Mouse (Mus musculus): ENCODE measurements at regions not wholly inside any gene's neighbourhood (a gene's known extent, or its start where the extent isn't known, plus 50 kb on each side); places are given as distances from the start of the nearest gene placed in this dataset.

DNA sequence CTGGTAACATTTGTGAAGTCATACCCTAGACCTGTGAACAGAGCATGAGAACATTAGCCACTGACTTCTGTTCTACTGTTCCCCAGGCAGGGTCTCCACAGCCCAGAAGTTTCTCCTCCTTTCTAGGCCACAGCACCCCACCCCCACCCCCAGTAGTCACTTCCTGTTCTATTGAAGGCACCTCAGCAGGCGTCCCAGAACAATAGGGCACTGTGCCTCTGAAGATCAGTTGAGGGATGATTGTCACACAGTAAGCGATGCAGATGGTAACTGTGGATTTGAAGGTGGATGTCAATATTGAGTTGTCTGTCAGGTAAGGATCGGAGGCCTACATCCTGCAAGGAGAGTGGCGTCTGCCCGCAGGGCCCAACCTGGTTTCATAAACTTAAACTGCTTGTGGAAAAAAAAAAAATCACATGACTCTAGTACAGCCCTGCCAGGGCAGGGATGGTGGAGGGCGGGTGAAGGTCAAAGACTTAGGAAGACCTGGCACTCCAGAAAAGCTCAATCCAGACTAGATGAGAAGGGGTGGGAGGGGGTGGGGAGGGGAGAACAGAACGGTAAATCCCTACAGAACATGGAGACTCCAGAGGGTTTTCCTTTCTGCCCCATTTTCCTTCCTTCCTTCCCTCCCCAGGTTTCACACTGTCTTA, 103.1 kb upstream of the Rybp start:
- no peak for DNase-seq (ENCODE audit: low read depth, low spot score)

DNA sequence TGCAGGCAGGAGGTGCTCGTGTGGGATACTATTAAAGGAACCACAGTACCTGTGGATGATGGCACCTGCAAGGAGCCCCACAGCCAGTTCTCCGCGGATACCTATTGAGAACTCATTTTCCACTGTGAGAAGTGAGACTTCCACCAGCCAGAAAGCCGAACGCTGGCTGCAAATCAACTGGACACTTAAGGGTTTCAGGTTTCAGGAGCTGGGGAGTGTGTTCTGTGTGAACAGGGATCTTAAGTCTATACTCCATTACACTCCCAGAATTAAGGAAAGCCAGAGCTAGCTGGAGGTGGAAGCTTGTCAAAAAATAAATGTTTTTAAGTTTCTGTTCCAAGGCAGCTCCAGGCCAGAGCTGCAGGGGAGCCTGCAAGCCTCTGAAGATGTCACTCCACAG, 99.8 kb upstream of the Rybp start:
- DNase-seq (ENCODE audit: low read depth, low spot score): no peak

DNA sequence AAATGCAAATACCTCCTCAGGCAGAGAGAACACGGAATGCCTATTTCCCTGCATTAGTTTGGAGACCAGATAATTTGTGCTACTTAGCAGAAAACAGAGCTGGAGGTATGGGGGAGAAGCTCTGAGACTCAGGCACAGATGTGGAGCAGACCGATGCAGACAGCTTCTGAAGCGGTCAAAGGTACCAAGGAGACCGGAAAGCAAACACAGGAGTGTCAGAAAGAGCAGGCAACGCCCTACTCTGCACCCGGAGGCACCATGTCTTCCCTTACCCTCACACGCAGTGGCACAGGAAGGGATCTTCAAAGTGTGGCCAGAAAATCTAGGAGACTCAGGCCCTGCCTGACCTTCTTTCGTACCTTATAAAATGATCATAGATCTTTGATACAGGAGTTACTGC, 98.4 kb upstream of the Rybp start:
- no peak for DNase-seq (ENCODE audit: low read depth, low spot score)

- DNase-seq (ENCODE audit: low read depth, low spot score): peak; percentile 13
Observed at GRCm38 (mm10) chr6:100381046-100381445, 93.8 kb upstream of the Rybp start.

DNA sequence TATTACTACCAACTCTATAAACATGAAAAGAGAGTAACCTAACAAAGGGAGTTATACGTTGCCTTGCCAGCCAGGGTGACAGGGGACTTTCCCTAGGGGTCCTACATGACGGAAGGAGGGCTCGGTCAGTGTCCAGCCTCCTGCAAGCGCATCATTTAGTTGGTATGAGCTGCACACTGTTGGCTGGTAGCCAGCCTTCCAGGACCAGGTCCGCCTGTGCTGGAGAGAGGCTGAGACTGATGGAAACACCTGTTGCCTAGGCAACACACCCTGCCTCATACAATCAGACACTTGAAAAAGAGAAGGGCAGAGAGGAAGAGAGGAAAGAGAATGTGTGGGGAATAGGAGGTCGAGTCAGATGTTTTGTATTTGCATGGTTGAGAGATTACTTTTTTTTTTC, 93.3 kb upstream of the Rybp start:
- no peak for DNase-seq (ENCODE audit: low read depth, low spot score)

GRCm38 (mm10) chr6:100379792-100380191, 92.5 kb upstream of the Rybp start:
- no peak for DNase-seq (ENCODE audit: low read depth, low spot score)

- peak; percentile 19 for DNase-seq (ENCODE audit: low read depth, low spot score)
Observed at GRCm38 (mm10) chr6:100378533-100378874, 91.2 kb upstream of the Rybp start.

DNA sequence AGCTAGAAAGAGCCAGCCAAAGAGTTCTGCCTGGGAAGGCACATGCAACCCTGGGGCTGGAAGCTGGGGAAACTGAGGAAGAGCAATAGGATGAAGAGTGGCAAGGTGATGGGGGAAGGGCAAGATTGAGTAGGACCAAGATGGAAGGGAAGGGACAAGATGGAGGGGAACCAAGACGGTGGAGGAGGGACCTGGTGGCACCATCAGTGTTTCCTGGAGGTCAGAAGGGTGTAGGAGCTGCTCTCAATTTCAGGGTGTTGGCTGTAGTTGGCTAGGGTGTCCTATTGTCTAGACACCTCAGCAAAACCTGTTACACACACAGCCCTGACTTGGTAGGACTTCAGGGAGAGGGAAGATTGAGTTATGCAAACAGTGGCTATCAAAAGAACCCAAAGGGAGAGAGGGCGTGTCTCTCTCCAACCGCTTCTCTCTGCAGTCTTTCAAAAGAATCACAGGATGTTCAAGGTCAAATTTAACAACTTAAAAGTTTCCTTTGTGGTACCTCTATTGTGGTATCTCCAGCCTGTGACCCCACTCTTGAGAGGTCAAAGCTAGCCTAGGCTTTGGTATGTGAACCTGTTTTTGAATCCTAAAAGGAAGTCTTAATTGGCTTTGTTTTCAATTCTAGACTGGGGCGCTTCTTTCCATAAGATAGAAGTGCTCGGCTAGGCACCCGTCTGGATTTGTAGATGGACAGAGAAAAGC, 90.7 kb upstream of the Rybp start:
- no peak for DNase-seq (ENCODE audit: low read depth, low spot score)

- DNase-seq (ENCODE audit: low read depth, low spot score): no peak
Observed at GRCm38 (mm10) chr6:100376656-100377055, 89.4 kb upstream of the Rybp start.

- no peak for DNase-seq (ENCODE audit: low read depth, low spot score)
Observed at GRCm38 (mm10) chr6:100370828-100371227, 83.5 kb upstream of the Rybp start.

DNA sequence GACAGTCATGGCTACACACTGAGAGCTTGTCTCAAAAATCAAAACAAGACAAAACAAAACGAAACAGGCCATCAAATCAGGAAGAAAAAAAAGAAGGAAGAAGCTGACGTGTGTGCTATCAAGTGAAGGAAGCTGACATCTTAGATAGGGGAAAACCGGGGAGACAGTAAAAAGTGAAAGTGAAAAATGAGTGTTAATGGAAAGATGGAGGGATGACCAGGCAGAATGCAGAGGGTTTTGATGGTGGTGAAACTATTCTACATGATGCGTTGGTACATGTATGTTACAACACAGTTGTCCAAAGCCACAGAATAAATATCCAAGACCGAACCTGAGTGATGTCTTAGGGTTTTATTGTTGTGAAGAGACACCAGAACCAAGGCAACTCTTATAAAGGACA, 83.1 kb upstream of the Rybp start:
- no peak for DNase-seq (ENCODE audit: low read depth, low spot score)

DNA sequence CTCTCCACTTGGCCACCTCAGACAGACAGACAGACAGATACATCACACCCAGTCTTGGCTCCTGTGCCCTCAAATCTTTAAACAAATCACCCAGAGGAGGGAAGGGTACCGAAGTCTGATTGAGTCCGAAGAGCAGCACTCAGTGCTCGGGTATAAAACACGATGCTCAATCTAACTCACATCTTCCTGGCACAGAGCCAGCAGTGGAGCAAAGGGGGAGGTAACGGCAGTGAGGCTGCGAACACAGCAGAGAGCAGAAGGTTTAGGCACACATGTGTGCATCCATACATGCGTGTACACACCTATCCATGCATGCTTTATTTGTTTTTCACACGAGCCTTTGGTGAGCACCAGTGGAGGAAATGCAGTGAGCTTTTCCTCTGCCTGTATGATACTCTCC, 78.9 kb upstream of the Rybp start:
- no peak for DNase-seq (ENCODE audit: low read depth, low spot score)

DNA sequence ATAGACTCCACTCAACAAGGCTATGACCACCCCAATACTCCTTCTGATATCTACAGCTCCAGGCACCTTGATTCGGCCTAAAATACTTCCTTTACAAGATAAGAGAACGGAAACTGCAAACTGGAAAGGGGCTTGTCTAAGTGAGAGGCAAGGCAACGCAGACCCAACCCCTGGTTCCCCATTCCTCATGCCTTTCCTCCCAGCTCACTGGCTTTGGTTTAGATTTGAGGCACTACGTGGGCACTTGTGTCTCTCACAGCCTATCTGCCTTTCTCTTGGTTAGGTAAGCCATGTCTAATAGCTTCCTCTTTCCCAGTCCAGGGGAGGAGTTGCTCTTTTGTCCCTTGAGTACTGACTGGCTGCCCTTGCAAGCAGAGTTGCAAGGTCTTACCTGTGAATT, 78.5 kb upstream of the Rybp start:
- DNase-seq (ENCODE audit: low read depth, low spot score): no peak

- peak; percentile 83 for DNase-seq (ENCODE audit: low read depth, low spot score)
Observed at GRCm38 (mm10) chr6:100363683-100364082, 76.4 kb upstream of the Rybp start.

- no peak for DNase-seq (ENCODE audit: low read depth, low spot score)
Observed at GRCm38 (mm10) chr6:100356617-100357399, 69.5 kb upstream of the Rybp start.

GRCm38 (mm10) chr6:100355858-100356257, 68.6 kb upstream of the Rybp start:
- DNase-seq (ENCODE audit: low read depth, low spot score): no peak

DNA sequence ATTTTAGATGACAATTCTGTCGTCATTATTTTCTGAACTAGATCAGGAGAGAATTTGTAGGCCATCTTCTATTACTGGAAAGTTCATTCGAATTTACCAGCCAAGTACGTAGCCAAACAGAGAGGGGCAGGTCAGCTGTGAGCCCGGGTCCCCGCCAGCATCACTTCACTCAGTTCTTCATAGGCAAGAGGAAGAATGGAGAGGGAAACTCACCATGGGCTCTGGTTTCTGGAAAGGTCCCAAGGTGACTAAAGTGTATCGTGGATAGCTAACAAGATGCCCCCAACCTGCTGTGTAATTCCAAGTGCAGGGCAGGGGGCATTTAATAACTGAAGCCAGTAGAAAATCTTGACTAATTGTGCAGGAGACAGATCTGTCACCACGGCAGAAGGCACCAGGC, 60.2 kb upstream of the Rybp start:
- no peak for DNase-seq (ENCODE audit: low read depth, low spot score)

- DNase-seq (ENCODE audit: low read depth, low spot score): no peak
Observed at GRCm38 (mm10) chr6:100345073-100345472, 57.8 kb upstream of the Rybp start.

DNA sequence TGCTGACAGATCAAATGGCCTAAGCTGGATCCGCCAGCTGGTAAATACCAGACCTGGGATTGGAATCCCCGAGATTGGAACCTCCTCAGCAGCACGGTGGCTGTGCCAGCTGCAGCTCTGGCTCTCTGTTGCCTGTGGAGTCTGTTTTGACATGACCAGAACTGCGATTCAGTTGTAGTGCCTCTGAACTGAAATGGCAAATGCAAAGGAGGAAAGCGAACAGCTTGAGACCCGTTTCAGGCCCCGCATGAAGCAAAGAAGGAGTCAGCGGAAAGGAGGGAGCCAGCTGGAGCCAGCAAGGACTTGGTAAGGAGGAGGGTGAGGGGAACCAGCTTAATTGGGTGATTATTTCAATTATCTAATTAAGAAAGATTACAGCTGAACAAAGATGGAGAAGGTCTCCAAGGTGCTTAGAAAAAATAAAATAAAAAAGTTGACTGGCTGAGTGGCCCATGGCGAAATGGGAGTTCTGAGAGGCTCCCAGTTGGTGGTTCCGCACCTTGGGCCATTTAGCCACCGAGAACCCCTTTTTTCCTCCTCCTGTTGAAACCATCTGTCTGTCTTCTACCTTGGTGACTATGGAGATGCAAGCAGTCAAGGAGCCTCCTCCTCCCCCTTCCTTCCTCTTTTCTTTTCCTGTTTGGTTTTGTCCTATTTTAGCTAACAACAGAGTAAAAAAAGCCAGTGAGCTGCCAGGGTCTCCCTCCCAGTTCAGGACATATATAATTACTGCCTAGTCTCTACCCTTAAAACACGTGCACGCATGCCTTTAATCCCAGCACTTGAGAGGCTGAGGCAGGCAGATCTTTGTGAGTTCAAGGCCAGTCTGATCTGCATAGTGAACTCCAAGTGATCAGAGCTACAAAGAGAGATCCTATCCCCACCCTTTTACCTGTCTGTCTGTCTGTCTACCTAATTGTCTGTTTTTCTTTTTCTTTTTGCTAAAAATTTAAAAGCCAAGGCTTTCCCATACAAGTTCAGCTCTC, 54.3 kb upstream of the Rybp start:
- DNase-seq (ENCODE audit: low read depth, low spot score): no peak

DNA sequence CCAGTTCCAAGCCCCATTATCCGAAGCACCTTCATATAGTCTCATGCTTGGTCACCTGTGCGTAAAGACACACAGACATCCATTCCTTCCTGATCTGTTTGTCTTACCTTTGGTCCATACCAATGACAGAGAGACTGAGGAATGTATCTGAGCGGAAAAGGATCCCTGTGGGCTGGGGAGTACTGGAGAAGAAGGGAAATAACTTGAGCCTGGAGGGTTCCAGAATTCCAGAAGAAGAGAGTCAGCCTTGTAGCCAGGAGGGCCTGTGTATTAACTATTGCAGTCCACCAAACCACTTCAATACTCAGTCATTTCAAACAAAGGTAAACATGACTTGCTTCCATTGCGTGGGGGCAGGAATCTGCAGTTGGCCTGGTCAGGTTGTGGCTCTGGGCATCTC, 51.0 kb upstream of the Rybp start:
- DNase-seq (ENCODE audit: low read depth, low spot score): no peak

All from telencephalon, adult 2 months (tissue).